Mouse (Mus musculus) CH12.LX (cell line): ENCODE results near the gene Bmp7. TPM values are rescaled to one million over a fixed set of nuclear protein-coding genes. Genes with fewer than 3 reads are reported as not detected.

Source experiments
- DNase-seq: peaks from one replicate; pipeline ENCODE4 v3.0.0-alpha.2; 2013; ENCODE audit errors: extremely low read depth
- H3K27ac ChIP-seq: 2 replicates; pipeline ENCODE4 v1.5.1; 2012; ENCODE audit warnings: low read depth, mild to moderate bottlenecking, control low read depth, moderate library complexity; ENCODE audit not compliant: insufficient read depth
- H3K27me3 ChIP-seq: replicated peaks from 2 replicates; pipeline ENCODE3; 2012; ENCODE audit warnings: inconsistent platforms
- H3K36me3 ChIP-seq, 2 experiments: replicated peaks in 1 of 2; 2 replicates each; pipeline versions ENCODE3 to v1.6.1; 2012; ENCODE audit warnings: inconsistent platforms in 1 of 2, low read length in 1 of 2, mild to moderate bottlenecking in 1 of 2, mixed read lengths in 1 of 2, moderate library complexity in 1 of 2; ENCODE audit not compliant: control insufficient read depth in 1 of 2, insufficient read depth in 1 of 2
- H3K4me1 ChIP-seq, 2 experiments: 2 replicates each; pipeline ENCODE4 v1.6.1; 2012; ENCODE audit warnings: inconsistent platforms in 1 of 2, moderate library complexity in 1 of 2; ENCODE audit not compliant: insufficient read depth in 2 of 2, control insufficient read depth in 1 of 2
- H3K4me2 ChIP-seq: 2 replicates; pipeline ENCODE4 v1.6.1; 2012; ENCODE audit warnings: low read depth, mild to moderate bottlenecking, control low read depth; ENCODE audit not compliant: poor library complexity, insufficient read depth, severe bottlenecking
- H3K4me3 ChIP-seq, 3 experiments: fragments of 150-350 bp in 1 of 3; sonication (generic) in 1 of 3; replicated peaks in 1 of 3; 2 replicates each; pipeline versions ENCODE3 to v1.5.1; 2011 to 2012; ENCODE audit warnings: low read depth in 2 of 3, low read length in 2 of 3, mild to moderate bottlenecking in 2 of 3, moderate library complexity in 2 of 3, control low read depth in 1 of 3, improper control_type of control experiment in 1 of 3, inconsistent platforms in 1 of 3, mixed read lengths in 1 of 3; ENCODE audit not compliant: poor library complexity in 1 of 3
- H3K79me2 ChIP-seq: replicated peaks from 2 replicates; pipeline ENCODE4 v1.6.1; 2012; ENCODE audit warnings: mild to moderate bottlenecking, moderate library complexity; ENCODE audit not compliant: control insufficient read depth, poor library complexity, insufficient read depth, severe bottlenecking; ENCODE audit errors: extremely low read depth
- H3K9ac ChIP-seq: 2 replicates; pipeline ENCODE4 v1.6.1; 2012; ENCODE audit warnings: low read depth, mild to moderate bottlenecking, control low read depth, moderate library complexity; ENCODE audit not compliant: insufficient read depth
- H3K9me3 ChIP-seq: replicated peaks from 2 replicates; pipeline ENCODE3; 2012; ENCODE audit warnings: low read length, inconsistent platforms, mixed read lengths
- BHLHE40 ChIP-seq: IDR thresholded peaks from 2 replicates; pipeline ENCODE4 v1.6.1; 2011; ENCODE audit warnings: mild to moderate bottlenecking, low read depth, low read length, improper control_type of control experiment
- CHD1 ChIP-seq: IDR thresholded peaks from 2 replicates; pipeline ENCODE4 v1.6.1; 2012; ENCODE audit warnings: low read depth, low read length, improper control_type of control experiment, inconsistent platforms
- CHD2 ChIP-seq: IDR thresholded peaks from 2 replicates; pipeline ENCODE4 v1.6.1; 2011; ENCODE audit warnings: low read length, improper control_type of control experiment
- CTCF ChIP-seq, 2 experiments: IDR thresholded peaks in 1 of 2; conservative IDR thresholded peaks in 1 of 2; 2 replicates each; pipeline ENCODE4 v1.5.1; 2011 to 2012; ENCODE audit warnings: low read depth in 2 of 2, low read length in 2 of 2, improper control_type of control experiment in 1 of 2, inconsistent platforms in 1 of 2, mild to moderate bottlenecking in 1 of 2, moderate library complexity in 1 of 2
- E2F4 ChIP-seq: IDR thresholded peaks from 2 replicates; pipeline ENCODE4 v1.6.1; 2011; ENCODE audit warnings: low read depth, low read length, improper control_type of control experiment; ENCODE audit not compliant: insufficient replicate concordance
- ETS1 ChIP-seq: conservative IDR thresholded peaks from 2 replicates; pipeline ENCODE4 v1.6.1; 2012; ENCODE audit warnings: low read depth, mild to moderate bottlenecking, inconsistent platforms, low read length, improper control_type of control experiment, moderate library complexity
- HCFC1 ChIP-seq: IDR thresholded peaks from 2 replicates; pipeline ENCODE4 v1.6.1; 2012; ENCODE audit warnings: low read depth, mild to moderate bottlenecking, inconsistent platforms, low read length, improper control_type of control experiment
- IRF4 ChIP-seq: IDR thresholded peaks from 2 replicates; pipeline ENCODE4 v1.6.1; 2014; ENCODE audit warnings: low read depth, mild to moderate bottlenecking, inconsistent platforms, low read length, improper control_type of control experiment
- JUND ChIP-seq: conservative IDR thresholded peaks from 2 replicates; pipeline ENCODE4 v1.6.1; 2011; ENCODE audit warnings: low read depth, low read length, improper control_type of control experiment
- MAFK ChIP-seq: IDR thresholded peaks from 2 replicates; pipeline ENCODE4 v1.6.1; 2011; ENCODE audit warnings: low read length, improper control_type of control experiment; ENCODE audit not compliant: insufficient replicate concordance
- MAZ ChIP-seq: IDR thresholded peaks from 2 replicates; pipeline ENCODE4 v1.6.1; 2012; ENCODE audit warnings: low read depth, mild to moderate bottlenecking, inconsistent platforms, low read length, improper control_type of control experiment, moderate library complexity
- MEF2A ChIP-seq: IDR thresholded peaks from 2 replicates; pipeline ENCODE4 v1.6.1; 2014; ENCODE audit warnings: low read depth, mild to moderate bottlenecking, inconsistent platforms, low read length, improper control_type of control experiment, borderline replicate concordance
- MXI1 ChIP-seq: IDR thresholded peaks from 2 replicates; pipeline ENCODE4 v1.6.1; 2011; ENCODE audit warnings: mild to moderate bottlenecking, low read depth, low read length, improper control_type of control experiment
- MYC ChIP-seq: IDR thresholded peaks from 2 replicates; pipeline ENCODE4 v1.6.1; 2011; ENCODE audit warnings: low read depth, mild to moderate bottlenecking, improper control_type of control experiment, low read length
- NELFE ChIP-seq: IDR thresholded peaks from 2 replicates; pipeline ENCODE4 v1.6.1; 2011; ENCODE audit warnings: low read depth, low read length, improper control_type of control experiment
- NRF1 ChIP-seq: IDR thresholded peaks from 2 replicates; pipeline ENCODE4 v1.6.1; 2014; ENCODE audit warnings: low read depth, mild to moderate bottlenecking, inconsistent platforms, low read length, improper control_type of control experiment, moderate library complexity
- PAX5 ChIP-seq: IDR thresholded peaks from 2 replicates; pipeline ENCODE4 v1.6.1; 2012; ENCODE audit warnings: low read length, inconsistent platforms, mixed read lengths
- POLR2A ChIP-seq: IDR thresholded peaks from 2 replicates; pipeline ENCODE4 v1.6.1; 2011; ENCODE audit warnings: low read depth, mild to moderate bottlenecking, improper control_type of control experiment, low read length
- RCOR1 ChIP-seq: conservative IDR thresholded peaks from 2 replicates; pipeline ENCODE4 v1.6.1; 2012; ENCODE audit warnings: low read depth, mild to moderate bottlenecking, inconsistent platforms, low read length, improper control_type of control experiment
- SIN3A ChIP-seq: IDR thresholded peaks from 2 replicates; pipeline ENCODE4 v1.6.1; 2012; ENCODE audit warnings: low read length, improper control_type of control experiment, inconsistent platforms
- TBP ChIP-seq: conservative IDR thresholded peaks from 2 replicates; pipeline ENCODE4 v1.6.1; 2011; ENCODE audit warnings: low read depth, low read length, improper control_type of control experiment
- TCF12 ChIP-seq: IDR thresholded peaks from 2 replicates; pipeline ENCODE4 v1.6.1; 2014; ENCODE audit warnings: low read depth, mild to moderate bottlenecking, inconsistent platforms, low read length, improper control_type of control experiment
- UBTF ChIP-seq: IDR thresholded peaks from 2 replicates; pipeline ENCODE4 v1.6.1; 2012; ENCODE audit warnings: low read depth, mild to moderate bottlenecking, inconsistent platforms, low read length, improper control_type of control experiment, moderate library complexity
- USF1 ChIP-seq: IDR thresholded peaks from 2 replicates; pipeline ENCODE4 v1.6.1; 2014; ENCODE audit warnings: low read depth, mild to moderate bottlenecking, inconsistent platforms, low read length, improper control_type of control experiment
- ZC3H11A ChIP-seq: IDR thresholded peaks from 2 replicates; pipeline ENCODE4 v1.6.1; 2012; ENCODE audit warnings: low read depth, mild to moderate bottlenecking, inconsistent platforms, low read length, improper control_type of control experiment
- ZMIZ1 ChIP-seq: IDR thresholded peaks from 2 replicates; pipeline ENCODE4 v1.6.1; 2012; ENCODE audit warnings: low read depth, mild to moderate bottlenecking, inconsistent platforms, low read length, improper control_type of control experiment
- dilution Hi-C: fragments of 300-500 bp; cut with MboI; formaldehyde crosslinking; loops from 2 replicates; pipeline ENCODE4 v1.14.3; 2020; ENCODE audit warnings: low sequenced_read_pairs; ENCODE audit not compliant: extremely low pct_unique_long_range_greater_than_20kb, extremely low pct_ligation_motif_present
- in situ Hi-C: fragments of 300-500 bp; cut with MboI; formaldehyde crosslinking; loops from 3 replicates; pipeline ENCODE4 v1.14.3; 2019; ENCODE audit warnings: low sequenced_read_pairs, low pct_ligation_motif_present, low pct_unique_long_range_greater_than_20kb, mixed read lengths
- polyA plus RNA-seq: library from polyadenylated mRNA; unstranded; fragments of >175 nt; gene quantifications from 2 replicates; pipeline ENCODE4 v1.2.1, GENCODE M21; 2012; ENCODE audit warnings: low read depth; ENCODE audit not compliant: insufficient read length
- total RNA-seq, 2 experiments: library from RNA; depleted of rRNA; stranded (reverse); fragments of 300-350 nt in 1 of 2; fragments of >200 nt in 1 of 2; gene quantifications; 2 replicates each; pipeline ENCODE4 v1.2.3; 2012 to 2014

Bmp7 gene
- total and polyA plus RNA-seq, 3 experiments, result 0.16 to 0.51 (median 0.47) TPM

- Histone ChIP-seq H3K9ac (no peak overlapping the region), H3K4me1 (peaks cover 0 to 38% of the 10 kb centered on the region in 2 experiments; a peak in 2 of 4 replicates), H3K4me2 (no peak overlapping the region), H3K9me3 (peaks cover 15% of the 10 kb centered on the region), H3K27ac (no peak overlapping the region), H3K4me3 (no peak overlapping the region), H3K36me3 (no peaks in the 10 kb centered on the region), H3K27me3 (no peaks in the 10 kb centered on the region), H3K79me2 (no peaks in the 10 kb centered on the region)
- dilution Hi-C loops, result no loop called here
- DNase-seq, result no peak
- in situ Hi-C loops, result loop anchor here (5.0 kb wide), 1 partner anchor 37 kb away; no protein-coding TSS in a partner anchor
- TF ChIP-seq TBP (no peak), CHD2 (no peak), CHD1 (no peak), IRF4 (no peak), JUND (no peak), MYC (no peak), USF1 (no peak), BHLHE40 (no peak), E2F4 (no peak), ETS1 (no peak), MAFK (no peak), CTCF (conservative IDR thresholded peaks at IDR 0.05 in 1 of 2, IDR thresholded peaks at IDR 0.05 in 1 of 2; ENCODE audit: low read depth in 2 of 2, low read length in 2 of 2) (no peak), ZMIZ1 (no peak), POLR2A (no peak), ZC3H11A (no peak), UBTF (no peak)
Observed at GRCm38 (mm10) chr2:172938761-172939638, 1.1 kb downstream of the Bmp7 start.

- no peaks in the 10 kb centered on the region for H3K79me2 ChIP-seq
- peaks cover 15% of the 10 kb centered on the region for H3K9me3 ChIP-seq
- no peaks in the 10 kb centered on the region for H3K36me3 ChIP-seq
- H3K4me1 ChIP-seq, result peaks cover 0 to 29% of the 10 kb centered on the region in 2 experiments; a peak in 2 of 4 replicates
- H3K4me2 ChIP-seq, result no peak overlapping the region
- H3K9ac ChIP-seq, result no peak overlapping the region
- H3K27ac ChIP-seq, result no peak overlapping the region; the same call in none of the 2 replicates
- dilution Hi-C loops, result no loop called here
- no peaks in the 10 kb centered on the region for H3K27me3 ChIP-seq
- TF ChIP-seq POLR2A, result no peak
- TF ChIP-seq TCF12, result no peak
- TF ChIP-seq MXI1, result no peak
- 0 out of 2 replicates have a peak, but pooled peaks have one; percentile 30 for TF ChIP-seq SIN3A
- no peak for TF ChIP-seq NRF1
- no peak for TF ChIP-seq RCOR1
- no peak for TF ChIP-seq PAX5
- no peak for TF ChIP-seq MEF2A
- TF ChIP-seq MYC, result no peak
- TF ChIP-seq HCFC1, result no peak
- TF ChIP-seq IRF4, result 0 out of 2 replicates have a peak, but pooled peaks have one; percentile 12
- TF ChIP-seq CHD1, result no peak
- TF ChIP-seq UBTF, result no peak
- no peak for TF ChIP-seq NELFE
- TF ChIP-seq MAZ, result no peak
- TF ChIP-seq BHLHE40, result no peak
- no peak for TF ChIP-seq ZC3H11A
- H3K4me3 ChIP-seq, result peak overlapping the region in 1 of 3 experiments; percentile 21
- DNase-seq, result peak; percentile 58
- in situ Hi-C loops, result loop anchor here (5.0 kb wide), 1 partner anchor 35 kb away; no protein-coding TSS in a partner anchor
Observed at GRCm38 (mm10) chr2:172937326-172938190, 2.6 kb downstream of the Bmp7 start.
